Mouse (Mus musculus) kidney, embryonic 15.5 days (tissue): ENCODE results near the gene Slc35f4. TPM values are rescaled to one million over a fixed set of nuclear protein-coding genes. Genes with fewer than 3 reads are reported as not detected.

Experiments used
- ATAC-seq: fragments of 200-750 bp; cut with Nextera tagmentation; replicated peaks from 2 replicates; pipeline ENCODE4 v1.8.0; 2017; ENCODE audit warnings: moderate TSS enrichment; ENCODE audit not compliant: low FRiP score
- H3K27ac ChIP-seq: fragments of 300-500 bp; sonication (generic); 2 replicates; pipeline ENCODE4 v1.5.1; 2015; ENCODE audit warnings: mild to moderate bottlenecking, inconsistent platforms
- H3K27me3 ChIP-seq: fragments of 300-500 bp; sonication (generic); 2 replicates; pipeline ENCODE4 v1.6.1; 2015; ENCODE audit warnings: inconsistent platforms
- H3K36me3 ChIP-seq: fragments of 300-500 bp; sonication (generic); 2 replicates; pipeline ENCODE4 v1.6.1; 2015; ENCODE audit warnings: inconsistent platforms
- H3K4me1 ChIP-seq: fragments of 300-500 bp; sonication (generic); 2 replicates; pipeline ENCODE4 v1.6.1; 2015; ENCODE audit warnings: inconsistent platforms
- H3K4me2 ChIP-seq: fragments of 300-500 bp; sonication (generic); 2 replicates; pipeline ENCODE4 v1.6.1; 2015; ENCODE audit warnings: moderate library complexity, mild to moderate bottlenecking, inconsistent platforms
- H3K4me3 ChIP-seq: fragments of 300-500 bp; sonication (generic); replicated peaks from 2 replicates; pipeline ENCODE4 v1.5.1; 2015; ENCODE audit warnings: mild to moderate bottlenecking, inconsistent platforms
- H3K9ac ChIP-seq: fragments of 300-500 bp; sonication (generic); 2 replicates; pipeline ENCODE4 v1.6.1; 2015; ENCODE audit warnings: mild to moderate bottlenecking, inconsistent platforms
- H3K9me3 ChIP-seq: fragments of 300-500 bp; sonication (generic); replicated peaks from 2 replicates; pipeline ENCODE4 v1.6.1; 2016; ENCODE audit warnings: inconsistent platforms
- WGBS: fragments of 180-500 bp; shearing (Covaris S2); methylation state at CpG from one replicate; pipeline ENCODE4 v1.1.7; 2015; ENCODE audit warnings: mixed read lengths; 5-methylcytosine and 5-hydroxymethylcytosine counted together
- polyA plus RNA-seq: library from polyadenylated mRNA; unstranded; fragments of >200 nt; fragmentation: Nextera tagmentation; extraction: Ambion mirVana; gene quantifications from 2 replicates; pipeline ENCODE4 v1.2.1, GENCODE M21; 2015

Gene Slc35f4
- polyA plus RNA-seq, 1 experiment from 2014 or later, result 0.13 TPM

DNA sequence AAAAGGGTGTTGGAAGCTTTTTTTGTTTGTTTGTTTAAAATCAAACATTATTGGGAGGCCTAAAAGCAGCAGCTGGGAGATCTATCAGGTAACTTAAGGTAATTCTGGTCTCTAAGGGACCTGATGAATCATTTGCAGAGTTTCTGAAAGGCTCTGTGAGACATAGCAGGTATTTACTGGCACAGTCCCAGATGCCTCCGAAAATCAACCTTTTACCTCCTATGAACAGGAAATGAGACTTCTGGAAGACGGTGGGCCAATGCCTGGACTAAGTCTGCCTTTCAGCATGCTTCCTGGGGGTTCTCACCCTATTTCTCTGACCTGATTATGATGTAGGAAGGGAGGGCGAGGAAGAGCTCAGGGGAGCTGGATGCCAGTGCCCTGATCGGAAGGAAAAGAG, 188.8 kb downstream of the Slc35f4 start:
- H3K4me3 ChIP-seq, result no peak overlapping the region
- no peak overlapping the region for H3K9ac ChIP-seq
- no peaks in the 10 kb centered on the region for H3K4me1 ChIP-seq
- ATAC-seq, result no peak
- H3K9me3 ChIP-seq, result no peaks in the 10 kb centered on the region
- 68% methylated on average over 4 of the region's 4 CpGs for WGBS
- H3K27ac ChIP-seq, result no peak overlapping the region
- no peak overlapping the region for H3K4me2 ChIP-seq
- H3K36me3 ChIP-seq, result no peaks in the 10 kb centered on the region
- H3K27me3 ChIP-seq, result no peaks in the 10 kb centered on the region

DNA sequence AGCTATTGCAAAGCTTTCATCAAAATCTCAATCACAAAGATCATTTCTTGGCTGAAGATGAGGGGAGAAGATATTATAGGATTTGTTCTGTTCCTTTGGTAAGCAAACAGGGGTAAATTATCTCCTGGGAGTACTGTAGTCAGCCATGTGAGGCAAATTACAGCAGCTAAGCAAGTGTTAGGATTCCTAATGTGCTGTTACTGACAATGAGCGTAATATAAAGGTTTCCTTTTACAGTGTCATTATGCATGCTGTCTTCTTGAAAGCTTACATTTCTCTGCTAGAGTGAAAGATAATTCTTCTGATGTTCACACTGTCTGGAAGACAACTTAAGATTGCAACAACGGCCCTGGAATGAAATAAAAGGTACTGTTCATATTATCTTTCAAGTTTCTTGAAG, 192.0 kb downstream of the Slc35f4 start:
- Histone ChIP-seq H3K4me2 (no peak overlapping the region), H3K9ac (no peak overlapping the region), H3K36me3 (no peaks in the 10 kb centered on the region), H3K4me3 (no peak overlapping the region), H3K27ac (no peak overlapping the region), H3K27me3 (no peaks in the 10 kb centered on the region), H3K4me1 (no peaks in the 10 kb centered on the region), H3K9me3 (no peaks in the 10 kb centered on the region)
- 65% methylated on average over 2 of the region's 2 CpGs for WGBS
- no peak for ATAC-seq

DNA sequence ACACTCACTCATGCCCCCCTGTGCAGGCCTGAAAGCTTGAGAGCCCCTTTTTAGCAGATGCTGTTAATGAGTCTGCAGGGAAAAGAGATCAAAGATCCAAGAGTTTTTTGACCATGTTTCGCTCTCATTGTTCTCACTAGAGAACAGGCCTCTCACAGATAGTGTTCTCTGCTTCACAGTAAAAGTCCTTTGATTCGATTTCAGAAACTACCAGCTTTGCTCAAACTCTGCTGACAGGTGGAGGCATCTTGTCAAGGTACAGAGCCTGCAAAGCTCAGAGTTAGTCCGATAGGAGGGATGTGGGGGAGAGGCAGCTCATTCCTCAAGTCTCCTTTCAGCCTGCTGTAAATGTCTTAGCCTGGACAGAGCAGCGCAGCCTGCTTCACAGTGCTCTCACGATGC, 209.4 kb downstream of the Slc35f4 start:
- no peak for ATAC-seq
- no peak overlapping the region for H3K4me3 ChIP-seq
- no peaks in the 10 kb centered on the region for H3K9me3 ChIP-seq
- H3K36me3 ChIP-seq, result no peaks in the 10 kb centered on the region
- no peak overlapping the region for H3K9ac ChIP-seq
- H3K27ac ChIP-seq, result no peak overlapping the region
- no peak overlapping the region for H3K4me2 ChIP-seq
- peaks cover 4% of the 10 kb centered on the region; the same call in 1 of the 2 replicates for H3K4me1 ChIP-seq
- WGBS, result 21% methylated on average over 5 of the region's 5 CpGs
- H3K27me3 ChIP-seq, result no peaks in the 10 kb centered on the region

DNA sequence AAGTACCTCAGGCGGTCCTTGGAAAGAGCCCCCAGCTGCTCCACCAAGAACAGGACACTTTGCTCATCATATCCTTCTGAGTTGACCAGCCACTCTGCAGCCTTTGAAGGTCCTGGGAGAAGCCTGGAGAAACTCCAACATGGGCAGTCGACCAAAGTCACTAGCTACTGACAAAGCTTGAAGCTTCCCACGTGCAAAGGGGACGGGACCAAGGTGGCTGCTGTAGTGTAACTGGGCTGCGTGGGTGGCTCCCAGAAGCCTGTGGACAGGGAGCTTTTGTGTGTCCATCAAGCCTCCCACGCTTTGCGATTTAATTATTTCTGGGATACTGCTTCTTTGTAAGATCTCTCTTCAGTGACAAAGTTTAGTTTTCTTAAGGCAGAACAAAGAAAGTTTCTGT, 211.9 kb downstream of the Slc35f4 start:
- Histone ChIP-seq H3K9me3 (no peaks in the 10 kb centered on the region), H3K27me3 (no peaks in the 10 kb centered on the region), H3K9ac (no peak overlapping the region), H3K4me1 (peaks cover 4% of the 10 kb centered on the region; the same call in 1 of the 2 replicates), H3K27ac (no peak overlapping the region), H3K36me3 (no peaks in the 10 kb centered on the region), H3K4me3 (no peak overlapping the region), H3K4me2 (no peak overlapping the region)
- ATAC-seq, result 0 out of 2 replicates have a peak, but pooled peaks have one; percentile 18
- WGBS, result 44% methylated on average over 7 of the region's 7 CpGs

DNA sequence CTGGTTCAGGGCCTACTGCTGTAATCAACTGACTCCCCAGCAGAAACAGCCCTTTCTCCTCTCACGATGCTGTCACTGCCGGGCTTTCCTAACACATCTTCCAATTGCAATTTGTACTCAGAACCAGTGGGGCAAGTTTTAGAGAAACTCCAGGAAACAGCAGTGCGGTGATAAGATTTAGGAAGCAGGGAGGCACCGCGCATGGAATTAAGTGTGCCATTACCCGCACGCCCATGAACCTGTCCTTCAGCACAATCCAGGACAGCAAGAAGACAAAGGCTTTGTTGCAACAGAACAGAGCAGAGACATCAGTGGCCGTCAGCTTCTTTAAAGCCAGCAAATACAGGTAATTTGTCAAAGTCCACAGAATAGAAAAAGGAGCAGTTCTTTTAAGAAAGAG, 212.5 kb downstream of the Slc35f4 start:
- Histone ChIP-seq H3K4me1 (peaks cover 4% of the 10 kb centered on the region; the same call in 1 of the 2 replicates), H3K4me3 (no peak overlapping the region), H3K27me3 (no peaks in the 10 kb centered on the region), H3K36me3 (no peaks in the 10 kb centered on the region), H3K4me2 (no peak overlapping the region), H3K9ac (no peak overlapping the region), H3K27ac (no peak overlapping the region), H3K9me3 (no peaks in the 10 kb centered on the region)
- no peak for ATAC-seq
- 70% methylated on average over 8 of the region's 8 CpGs for WGBS

DNA sequence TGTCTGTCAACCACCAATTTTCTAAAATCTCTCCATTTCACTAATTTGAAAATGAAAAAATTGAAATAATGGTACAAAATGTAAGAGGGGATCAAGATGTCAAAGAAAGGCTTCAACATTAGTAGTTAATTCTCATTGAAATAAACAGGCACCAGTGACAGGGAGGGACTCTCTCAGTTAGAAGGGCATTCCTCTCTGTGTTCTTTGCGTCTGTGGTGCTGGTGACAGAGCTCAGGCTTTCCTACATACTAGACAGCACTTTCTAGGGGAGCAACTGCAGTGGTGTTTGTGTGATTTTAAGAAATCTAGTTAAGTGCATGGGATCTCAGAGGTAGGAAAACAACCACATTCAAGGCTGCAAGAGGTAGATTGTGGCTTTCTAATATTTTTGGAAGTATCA, 214.3 kb downstream of the Slc35f4 start:
- no peak overlapping the region for H3K4me3 ChIP-seq
- 80% methylated on average over 1 of the region's 1 CpGs for WGBS
- H3K4me2 ChIP-seq, result no peak overlapping the region
- no peak overlapping the region for H3K27ac ChIP-seq
- no peaks in the 10 kb centered on the region for H3K36me3 ChIP-seq
- ATAC-seq, result no peak
- peaks cover 4% of the 10 kb centered on the region; the same call in 1 of the 2 replicates for H3K4me1 ChIP-seq
- H3K27me3 ChIP-seq, result no peaks in the 10 kb centered on the region
- H3K9me3 ChIP-seq, result no peaks in the 10 kb centered on the region
- no peak overlapping the region for H3K9ac ChIP-seq

DNA sequence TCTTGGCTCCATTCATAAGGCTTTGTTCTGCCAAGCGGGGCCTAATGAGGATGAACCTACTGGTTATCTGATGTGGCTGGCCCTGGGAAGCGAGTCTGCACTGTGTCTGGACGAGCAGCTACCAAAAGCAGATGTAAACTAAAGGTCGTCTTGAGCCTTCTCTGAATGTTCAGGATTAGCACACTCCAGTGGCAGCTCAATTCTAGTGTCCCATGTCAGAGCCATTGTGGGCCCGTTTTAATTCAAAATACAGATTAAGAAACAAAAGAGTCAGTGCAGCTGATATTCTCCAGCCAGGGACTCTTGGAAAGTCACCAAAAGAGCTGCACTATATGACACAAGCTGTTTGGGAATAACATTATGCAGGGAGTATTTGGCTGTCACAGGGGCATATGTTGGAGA, 214.8 kb downstream of the Slc35f4 start:
- ATAC-seq, result no peak
- H3K4me2 ChIP-seq, result no peak overlapping the region
- peaks cover 4% of the 10 kb centered on the region; the same call in 1 of the 2 replicates for H3K4me1 ChIP-seq
- no peaks in the 10 kb centered on the region for H3K9me3 ChIP-seq
- no peak overlapping the region for H3K4me3 ChIP-seq
- no peaks in the 10 kb centered on the region for H3K27me3 ChIP-seq
- no peak overlapping the region for H3K27ac ChIP-seq
- no peak overlapping the region for H3K9ac ChIP-seq
- H3K36me3 ChIP-seq, result no peaks in the 10 kb centered on the region
- WGBS, result 71% methylated on average over 5 of the region's 5 CpGs

DNA sequence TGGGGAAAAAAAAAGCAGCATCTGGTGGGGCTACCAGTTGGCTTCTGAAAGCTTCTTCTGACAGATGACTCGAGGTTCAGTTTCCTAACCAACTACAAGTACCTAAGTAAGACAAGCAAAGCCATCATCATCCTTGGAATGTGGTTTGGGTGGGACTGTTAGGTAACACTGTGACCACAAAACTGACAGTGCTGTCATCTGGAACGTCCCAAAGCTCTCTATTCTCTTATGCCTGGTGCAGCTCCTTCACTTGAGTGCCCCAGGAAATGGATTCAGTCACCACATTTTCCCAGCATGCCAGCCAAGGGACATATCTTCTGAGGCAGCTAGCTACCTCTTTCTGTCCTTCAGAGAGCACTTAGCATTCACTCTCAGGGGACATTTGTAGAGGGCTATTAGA, 216.2 kb downstream of the Slc35f4 start:
- Histone ChIP-seq H3K9ac (no peak overlapping the region), H3K9me3 (no peaks in the 10 kb centered on the region), H3K4me3 (no peak overlapping the region), H3K27ac (no peak overlapping the region), H3K27me3 (no peaks in the 10 kb centered on the region), H3K36me3 (no peaks in the 10 kb centered on the region), H3K4me1 (peaks cover 4% of the 10 kb centered on the region; the same call in 1 of the 2 replicates), H3K4me2 (no peak overlapping the region)
- WGBS, result 77% methylated on average over 2 of the region's 2 CpGs
- ATAC-seq, result no peak

DNA sequence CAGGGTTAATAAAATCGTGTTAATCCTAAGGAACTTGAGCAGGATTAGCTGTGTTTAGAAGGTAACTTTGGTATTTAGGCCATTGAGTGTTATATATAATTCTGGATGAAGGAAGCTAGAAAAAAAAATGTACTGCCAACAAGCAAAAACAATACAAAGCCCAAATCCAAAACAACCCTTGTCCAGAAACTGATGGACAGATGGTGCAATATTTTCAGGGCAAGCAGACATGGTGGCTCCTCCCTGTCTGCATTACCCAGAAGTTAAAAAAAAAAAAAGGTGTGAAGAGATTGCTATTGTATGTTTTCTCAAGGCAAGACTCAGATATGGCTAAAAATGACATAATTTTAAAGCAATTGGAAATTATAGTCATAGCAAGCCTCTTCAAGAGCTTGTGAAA, 217.3 kb downstream of the Slc35f4 start:
- Histone ChIP-seq H3K4me1 (no peaks in the 10 kb centered on the region), H3K4me2 (no peak overlapping the region), H3K27me3 (no peaks in the 10 kb centered on the region), H3K9ac (no peak overlapping the region), H3K4me3 (no peak overlapping the region), H3K36me3 (no peaks in the 10 kb centered on the region), H3K27ac (no peak overlapping the region), H3K9me3 (no peaks in the 10 kb centered on the region)
- ATAC-seq, result no peak
- 74% methylated on average over 1 of the region's 1 CpGs for WGBS

DNA sequence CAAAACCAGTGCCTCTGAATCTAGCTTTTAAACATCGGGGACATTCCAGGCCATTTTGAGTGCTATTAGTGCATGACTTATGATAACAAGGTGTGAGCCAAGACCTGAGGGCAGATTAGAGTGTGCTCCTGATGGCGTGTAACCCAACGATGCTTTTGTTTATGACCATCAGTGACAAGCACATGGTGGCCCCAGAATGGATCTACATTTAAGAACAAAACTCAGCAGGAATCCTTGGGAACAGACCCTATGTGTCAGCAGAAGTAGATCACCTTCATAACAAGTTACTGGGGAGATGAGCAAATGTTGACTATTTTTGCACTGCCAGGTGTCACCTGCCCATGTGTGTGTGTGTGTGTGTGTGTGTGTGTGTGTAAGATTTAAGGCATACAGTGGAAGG, 218.0 kb downstream of the Slc35f4 start:
- Histone ChIP-seq H3K4me2 (no peak overlapping the region), H3K4me1 (no peaks in the 10 kb centered on the region), H3K27ac (no peak overlapping the region), H3K27me3 (no peaks in the 10 kb centered on the region), H3K4me3 (no peak overlapping the region), H3K9me3 (no peaks in the 10 kb centered on the region), H3K36me3 (no peaks in the 10 kb centered on the region), H3K9ac (no peak overlapping the region)
- ATAC-seq, result no peak
- 67% methylated on average over 3 of the region's 3 CpGs for WGBS

DNA sequence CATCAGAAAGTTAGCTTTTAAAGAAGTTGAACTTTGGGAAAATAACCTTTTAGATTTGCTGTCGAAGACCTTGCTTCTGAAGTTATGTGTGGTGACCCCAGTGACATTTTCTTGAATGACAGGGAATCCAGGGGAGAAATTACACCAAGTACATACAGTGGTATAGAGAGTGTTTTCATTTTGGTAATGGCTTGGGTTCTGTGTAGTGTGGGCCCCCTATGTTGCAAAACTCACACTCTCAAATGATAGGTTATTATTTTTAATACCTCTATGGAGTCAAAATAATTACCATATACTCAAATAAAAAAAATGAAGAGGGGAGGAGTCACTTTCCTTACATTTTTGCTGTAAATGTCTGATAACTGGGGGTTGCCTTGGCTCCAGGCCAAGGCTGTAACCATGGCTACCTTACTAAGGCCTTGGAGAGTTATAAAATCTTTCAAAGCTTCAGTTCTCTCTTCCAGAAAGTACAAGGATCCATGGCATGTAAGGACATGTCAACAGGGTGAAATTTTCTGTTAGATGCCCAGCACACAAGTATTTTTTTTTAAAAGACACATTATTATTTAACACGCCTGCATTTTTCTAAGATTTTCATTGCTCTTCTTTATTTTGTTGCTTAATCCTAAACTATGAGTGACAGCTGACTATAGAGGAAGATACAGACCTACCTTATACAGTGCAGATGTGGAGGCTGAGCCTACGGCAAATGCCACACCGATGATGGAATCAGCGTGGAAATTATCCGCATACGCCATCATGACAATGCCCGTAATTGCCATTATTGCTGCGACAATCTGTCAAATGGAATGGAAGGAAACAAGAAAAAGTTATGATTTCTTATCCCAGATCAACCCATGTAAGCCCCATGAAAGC, 220.1 kb downstream of the Slc35f4 start:
- ATAC-seq, result no peak
- WGBS, result 90% methylated on average over 9 of the region's 9 CpGs
- H3K27ac ChIP-seq, result no peak overlapping the region
- no peaks in the 10 kb centered on the region for H3K36me3 ChIP-seq
- no peak overlapping the region for H3K9ac ChIP-seq
- no peak overlapping the region for H3K4me3 ChIP-seq
- no peaks in the 10 kb centered on the region for H3K4me1 ChIP-seq
- H3K4me2 ChIP-seq, result no peak overlapping the region
- H3K27me3 ChIP-seq, result no peaks in the 10 kb centered on the region
- H3K9me3 ChIP-seq, result no peaks in the 10 kb centered on the region

DNA sequence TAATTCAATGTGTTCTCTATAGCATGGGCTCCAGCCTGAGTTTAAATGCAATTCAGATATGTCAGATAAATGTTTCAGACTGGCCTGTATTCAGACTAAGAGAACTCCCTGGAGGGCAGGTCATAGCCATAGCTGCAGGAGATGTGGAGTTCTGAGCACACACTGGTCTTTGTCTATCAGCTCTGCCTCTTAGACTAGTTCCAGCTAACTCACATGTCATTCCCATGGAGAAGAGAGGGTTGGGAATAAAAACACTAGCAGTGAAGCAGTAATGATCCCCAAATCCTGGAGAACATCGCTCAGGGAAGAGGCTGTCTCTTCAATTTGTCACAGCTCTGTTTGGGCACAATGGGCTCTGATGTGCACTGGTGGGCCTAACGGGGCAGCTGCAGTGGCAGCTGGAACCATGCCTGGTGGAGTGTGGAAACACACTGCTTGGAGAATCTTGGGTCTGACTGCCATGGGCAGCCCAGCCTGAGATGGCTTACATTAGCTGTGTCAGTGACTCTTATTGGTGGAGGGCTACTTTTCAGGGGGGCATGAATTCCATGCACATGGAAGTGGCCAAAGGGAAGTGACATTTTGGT, 223.5 kb downstream of the Slc35f4 start:
- Histone ChIP-seq H3K36me3 (no peaks in the 10 kb centered on the region), H3K9ac (no peak overlapping the region), H3K4me1 (no peaks in the 10 kb centered on the region), H3K4me3 (no peak overlapping the region), H3K9me3 (no peaks in the 10 kb centered on the region), H3K4me2 (no peak overlapping the region), H3K27me3 (no peaks in the 10 kb centered on the region), H3K27ac (no peak overlapping the region)
- WGBS, result 87% methylated on average over 2 of the region's 2 CpGs
- no peak for ATAC-seq
